Mouse (Mus musculus): ENCODE results near the gene Ipo13. TPM values are rescaled to one million over a fixed set of nuclear protein-coding genes. Genes with fewer than 3 reads are reported as not detected.

Gene Ipo13
- total and polyA plus RNA-seq, 2 experiments from 2014 or later, result 39.9 to 46.0 TPM

DNA sequence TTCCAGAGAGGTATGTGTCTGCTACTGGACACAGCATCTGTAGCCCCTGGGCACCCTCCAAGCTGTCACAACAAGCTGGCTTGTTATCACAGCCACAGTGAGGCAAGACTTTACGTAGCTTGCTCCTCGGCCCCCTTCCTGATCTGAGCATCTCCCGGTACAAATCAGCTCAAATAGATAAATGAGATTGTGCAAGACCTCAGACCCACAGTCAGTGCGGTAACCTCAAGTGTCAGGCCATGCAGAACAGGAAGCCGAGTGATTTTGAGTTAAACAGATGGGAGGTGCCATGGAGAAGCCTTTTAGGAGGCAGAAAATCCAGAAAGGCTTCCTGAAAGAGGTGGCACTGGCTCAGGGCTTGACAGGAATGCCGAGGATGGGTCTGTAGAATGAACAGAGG lies 47.8 kb downstream of the Ipo13 start:
- no peaks in the 10 kb centered on the region for H3K27me3 ChIP-seq (ENCODE audit: insufficient read depth, low read length)

DNA sequence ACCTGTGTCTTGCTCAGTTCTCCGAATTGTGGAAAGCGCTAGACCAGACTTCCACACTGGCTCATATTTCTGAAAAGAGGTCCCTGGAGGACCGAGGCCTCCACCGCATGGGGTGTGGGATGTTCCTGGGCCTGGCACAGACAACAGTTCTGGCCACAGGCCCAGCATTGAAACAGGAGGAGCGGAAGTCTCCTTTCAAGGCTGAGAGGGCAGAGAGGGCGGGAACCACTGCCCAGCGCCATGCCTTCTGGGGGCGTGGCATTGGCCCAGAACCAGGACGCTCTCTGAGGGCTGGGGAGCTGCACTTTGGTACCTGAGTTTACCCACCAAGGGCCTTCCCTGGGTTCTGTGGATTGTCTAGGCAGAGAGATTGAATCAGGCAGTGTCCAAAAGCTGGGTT lies 48.7 kb downstream of the Ipo13 start:
- 55% methylated on average over 9 of the region's 9 CpGs for WGBS
- Histone ChIP-seq H3K4me3 (ENCODE audit: low read depth, low read length) (no peak overlapping the region), H3K4me1 (ENCODE audit: insufficient read depth, low read length) (0 out of 2 replicates have a peak, but pooled peaks cover 3% of the 10 kb centered on the region), H3K4me2 (ENCODE audit: low read depth, low read length, poor library complexity, severe bottlenecking) (no peak overlapping the region), H3K27me3 (ENCODE audit: insufficient read depth, low read length) (no peaks in the 10 kb centered on the region), H3K27ac (ENCODE audit: low read depth, low read length) (no peak overlapping the region), H3K9me3 (ENCODE audit: low read length) (no peaks in the 10 kb centered on the region), H3K9ac (replicated peaks; ENCODE audit: low read length, poor library complexity, severe bottlenecking) (no peak overlapping the region), H3K36me3 (ENCODE audit: insufficient read depth, low read length) (0 out of 2 replicates have a peak, but pooled peaks cover 3% of the 10 kb centered on the region)
- ATAC-seq (ENCODE audit: low FRiP score) (no peak), DNase-seq (ENCODE audit: low spot score) (peak; percentile 71)
- TF ChIP-seq CTCF (IDR thresholded peaks at IDR 0.05), result no peak

More for the DNA sequence above, 47.8 kb downstream of the Ipo13 start:
- WGBS, result 76% methylated on average over 6 of the region's 6 CpGs
- Histone ChIP-seq H3K36me3 (ENCODE audit: insufficient read depth, low read length) (peaks cover 3% of the 10 kb centered on the region; the same call in 1 of the 2 replicates), H3K27ac (ENCODE audit: low read depth, low read length) (no peak overlapping the region), H3K9me3 (ENCODE audit: low read length) (no peaks in the 10 kb centered on the region), H3K4me3 (ENCODE audit: low read depth, low read length) (no peak overlapping the region), H3K9ac (replicated peaks; ENCODE audit: low read length, poor library complexity, severe bottlenecking) (no peak overlapping the region), H3K4me2 (ENCODE audit: low read depth, low read length, poor library complexity, severe bottlenecking) (no peak overlapping the region), H3K4me1 (ENCODE audit: insufficient read depth, low read length) (0 out of 2 replicates have a peak, but pooled peaks cover 3% of the 10 kb centered on the region)
- no peak for TF ChIP-seq CTCF (IDR thresholded peaks at IDR 0.05)
- ATAC-seq (ENCODE audit: low FRiP score) (no peak), DNase-seq (ENCODE audit: low spot score) (no peak)

DNA sequence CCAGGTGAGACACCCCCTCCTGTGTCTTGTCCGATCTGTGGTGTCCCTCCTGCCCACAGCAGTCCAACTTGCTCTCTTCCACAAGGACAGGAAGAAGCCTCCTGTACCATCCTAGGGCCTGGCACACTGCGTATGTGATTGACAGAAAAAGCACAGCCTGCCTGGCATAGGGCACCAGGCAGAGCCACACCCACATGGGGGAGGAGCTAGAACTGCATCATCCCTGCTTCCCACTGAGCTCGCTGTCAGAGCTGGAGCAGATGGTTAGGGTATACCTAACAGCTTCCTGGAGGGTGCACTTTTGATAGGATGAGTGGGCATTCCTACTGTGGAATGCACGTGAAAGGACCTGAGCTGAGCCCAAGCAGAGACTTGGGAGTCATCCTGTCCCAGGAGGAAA lies 52.0 kb downstream of the Ipo13 start:
- 36% methylated on average over 4 of the region's 4 CpGs for WGBS
- Histone ChIP-seq H3K4me1 (ENCODE audit: insufficient read depth, low read length) (0 out of 2 replicates have a peak, but pooled peaks cover 3% of the 10 kb centered on the region), H3K27me3 (ENCODE audit: insufficient read depth, low read length) (no peaks in the 10 kb centered on the region), H3K9ac (replicated peaks; ENCODE audit: low read length, poor library complexity, severe bottlenecking) (no peak overlapping the region), H3K4me3 (ENCODE audit: low read depth, low read length) (no peak overlapping the region), H3K4me2 (ENCODE audit: low read depth, low read length, poor library complexity, severe bottlenecking) (no peak overlapping the region), H3K27ac (ENCODE audit: low read depth, low read length) (no peak overlapping the region), H3K36me3 (ENCODE audit: insufficient read depth, low read length) (peaks cover 8% of the 10 kb centered on the region; the same call in 1 of the 2 replicates), H3K9me3 (ENCODE audit: low read length) (no peaks in the 10 kb centered on the region)
- TF ChIP-seq CTCF (IDR thresholded peaks at IDR 0.05), result no peak
- ATAC-seq (ENCODE audit: low FRiP score) (peak; percentile 83), DNase-seq (ENCODE audit: low spot score) (peak; percentile 68)

DNA sequence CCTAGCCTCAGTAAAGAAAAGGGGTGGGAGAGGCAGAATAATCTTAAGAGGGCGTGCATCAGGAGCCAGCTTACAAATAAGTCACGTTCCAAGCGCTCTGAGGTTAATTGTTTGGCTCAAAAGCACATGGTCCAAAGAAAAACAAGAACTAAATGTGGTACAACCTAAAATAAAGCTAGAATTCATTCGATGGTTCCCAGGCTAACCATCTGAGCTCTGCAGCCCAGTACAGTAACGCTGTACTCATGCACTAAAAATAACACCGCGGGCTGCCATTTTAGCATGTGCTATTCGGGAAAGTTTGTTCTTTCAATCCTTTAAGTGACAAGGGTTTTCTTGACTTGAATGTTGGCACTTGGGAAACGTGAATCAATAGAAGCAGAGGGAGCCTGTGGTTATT lies 54.2 kb downstream of the Ipo13 start:
- Histone ChIP-seq H3K4me2 (ENCODE audit: low read depth, low read length, poor library complexity, severe bottlenecking) (no peak overlapping the region), H3K36me3 (ENCODE audit: insufficient read depth, low read length) (peaks cover 20% of the 10 kb centered on the region), H3K4me1 (ENCODE audit: insufficient read depth, low read length) (no peaks in the 10 kb centered on the region), H3K9ac (replicated peaks; ENCODE audit: low read length, poor library complexity, severe bottlenecking) (no peak overlapping the region), H3K4me3 (ENCODE audit: low read depth, low read length) (no peak overlapping the region), H3K27me3 (ENCODE audit: insufficient read depth, low read length) (no peaks in the 10 kb centered on the region), H3K9me3 (ENCODE audit: low read length) (no peaks in the 10 kb centered on the region), H3K27ac (ENCODE audit: low read depth, low read length) (no peak overlapping the region)
- no peak for ATAC-seq (ENCODE audit: low FRiP score)
- WGBS, result 80% methylated on average over 9 of the region's 9 CpGs
- DNase-seq (ENCODE audit: low spot score), result no peak
- TF ChIP-seq CTCF (IDR thresholded peaks at IDR 0.05), result no peak

DNA sequence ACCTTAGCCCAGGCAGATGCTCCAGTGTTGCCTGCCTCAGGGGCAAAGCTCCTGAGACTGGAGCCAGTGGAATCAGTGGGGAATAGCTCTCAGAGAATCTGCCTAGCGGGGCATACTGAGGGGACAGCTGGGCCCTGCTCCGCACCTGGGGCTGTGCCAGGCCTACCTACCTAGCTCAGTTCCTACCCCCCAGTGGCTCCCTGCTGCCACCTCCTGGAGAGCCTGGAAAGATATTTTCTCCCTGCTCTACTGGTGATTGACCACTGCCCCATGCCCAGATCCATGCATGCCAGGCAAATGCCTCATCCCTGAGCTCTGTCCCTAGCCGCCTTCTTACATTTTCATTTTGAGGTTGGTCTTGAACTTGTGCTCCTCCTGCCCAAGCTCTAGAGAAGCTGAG lies 56.0 kb downstream of the Ipo13 start:
- 56% methylated on average over 3 of the region's 3 CpGs for WGBS
- H3K9me3 ChIP-seq (ENCODE audit: low read length), result no peaks in the 10 kb centered on the region
- H3K27ac ChIP-seq (ENCODE audit: low read depth, low read length), result 0 out of 2 replicates have a peak overlapping the region, but pooled peaks have one; percentile 26
- no peak overlapping the region for H3K9ac ChIP-seq (replicated peaks; ENCODE audit: low read length, poor library complexity, severe bottlenecking)
- no peak overlapping the region for H3K4me3 ChIP-seq (ENCODE audit: low read depth, low read length)
- H3K36me3 ChIP-seq (ENCODE audit: insufficient read depth, low read length), result peaks cover 18% of the 10 kb centered on the region
- peak; percentile 62 for DNase-seq (ENCODE audit: low spot score)
- H3K4me2 ChIP-seq (ENCODE audit: low read depth, low read length, poor library complexity, severe bottlenecking), result no peak overlapping the region
- peak; percentile 67 for TF ChIP-seq CTCF (IDR thresholded peaks at IDR 0.05)
- no peaks in the 10 kb centered on the region for H3K27me3 ChIP-seq (ENCODE audit: insufficient read depth, low read length)
- ATAC-seq (ENCODE audit: low FRiP score), result 0 out of 2 replicates have a peak, but pooled peaks have one; percentile 14
- no peaks in the 10 kb centered on the region; the same call in 1 of the 2 replicates for H3K4me1 ChIP-seq (ENCODE audit: insufficient read depth, low read length)

DNA sequence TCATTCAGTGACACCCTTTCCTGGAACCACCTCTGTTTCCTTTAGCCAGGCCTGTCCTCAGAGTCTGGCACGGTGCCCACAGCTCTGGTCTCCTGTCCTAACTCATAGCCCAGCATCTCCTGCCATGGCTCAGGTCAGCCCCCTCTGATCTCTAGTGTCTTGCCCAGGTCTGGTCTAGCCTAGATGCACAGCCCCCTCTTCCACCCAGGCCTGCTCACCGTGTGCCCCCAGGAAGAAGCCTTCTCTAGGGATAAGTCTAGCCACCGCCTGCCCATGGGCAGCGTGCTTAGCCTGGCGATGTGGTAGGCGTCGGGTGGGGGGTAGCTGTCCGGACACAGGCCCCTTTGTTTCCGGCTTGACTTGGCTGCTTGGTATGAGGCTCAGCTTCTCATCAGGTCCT lies 59.7 kb downstream of the Ipo13 start:
- peak; percentile 73; the same call in 1 of the 2 replicates for ATAC-seq (ENCODE audit: low FRiP score)

More for the DNA sequence above, 59.7 kb downstream of the Ipo13 start:
- peak; percentile 75 for DNase-seq (ENCODE audit: low spot score)
- Histone ChIP-seq H3K27ac (ENCODE audit: low read depth, low read length) (peak overlapping the region; percentile 44), H3K9me3 (ENCODE audit: low read length) (no peaks in the 10 kb centered on the region), H3K4me2 (ENCODE audit: low read depth, low read length, poor library complexity, severe bottlenecking) (no peak overlapping the region), H3K9ac (replicated peaks; ENCODE audit: low read length, poor library complexity, severe bottlenecking) (no peak overlapping the region), H3K36me3 (ENCODE audit: insufficient read depth, low read length) (peaks cover 17% of the 10 kb centered on the region), H3K27me3 (ENCODE audit: insufficient read depth, low read length) (no peaks in the 10 kb centered on the region), H3K4me3 (ENCODE audit: low read depth, low read length) (no peak overlapping the region), H3K4me1 (ENCODE audit: insufficient read depth, low read length) (no peaks in the 10 kb centered on the region; the same call in 1 of the 2 replicates)
- no peak for TF ChIP-seq CTCF (IDR thresholded peaks at IDR 0.05)
- 68% methylated on average over 9 of the region's 9 CpGs for WGBS
